Mouse (Mus musculus): ENCODE measurements around the gene Ninj2. TPM values are rescaled to one million over a fixed set of nuclear protein-coding genes. Genes with fewer than 3 reads are reported as not detected.
A peak's percentile ranks its signal among the peaks of the same experiment; 100 is the strongest.

Gene Ninj2
- polyA plus RNA-seq, 1 experiment from 2014 or later = not detected

DNA sequence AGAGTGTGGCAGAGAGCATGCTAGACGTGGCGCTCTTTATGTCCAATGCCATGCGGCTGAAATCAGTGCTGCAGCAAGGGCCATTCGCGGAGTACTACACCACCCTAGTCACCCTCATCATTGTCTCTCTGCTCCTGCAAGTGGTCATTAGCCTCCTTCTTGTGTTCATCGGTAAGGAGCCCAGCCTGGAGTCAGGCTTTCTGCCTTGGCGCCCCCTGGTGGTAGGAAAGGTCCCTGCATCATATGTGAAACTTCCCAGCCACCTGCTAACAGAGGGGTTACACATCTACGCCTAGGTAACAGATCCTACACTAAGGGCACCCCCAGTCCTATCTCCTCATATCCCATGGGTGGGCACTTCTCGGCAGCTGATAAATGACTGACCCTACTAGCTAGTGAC is 104.8 kb downstream of the Ninj2 start:
- H3K4me3 ChIP-seq (ENCODE audit: low read depth, low read length) = no peak overlapping the region
- peak; percentile 19; the same call in 1 of the 2 replicates for ATAC-seq (replicated peaks; ENCODE audit: low FRiP score)
- no peaks in the 10 kb centered on the region for H3K9me3 ChIP-seq (ENCODE audit: control insufficient read depth, low read length)
- WGBS = 34% methylated on average over 9 of the region's 9 CpGs
- no peak overlapping the region for H3K9ac ChIP-seq (ENCODE audit: low read length)
- no peaks in the 10 kb centered on the region for H3K36me3 ChIP-seq (ENCODE audit: control insufficient read depth, insufficient read depth, low read length)
- H3K27ac ChIP-seq (ENCODE audit: low read depth, low read length) = no peak overlapping the region
- H3K4me1 ChIP-seq (replicated peaks; ENCODE audit: control insufficient read depth, insufficient read depth, low read length) = peaks cover 7% of the 10 kb centered on the region; the same call in 1 of the 2 replicates
- DNase-seq (ENCODE audit: low spot score) = peak; percentile 85
- H3K4me2 ChIP-seq (ENCODE audit: low read depth, low read length, severe bottlenecking) = no peak overlapping the region
- H3K27me3 ChIP-seq (ENCODE audit: control insufficient read depth, insufficient read depth, low read length) = no peaks in the 10 kb centered on the region

GRCm38 (mm10) chr6:120199638-120200394 is 106.7 kb downstream of the Ninj2 start:
- 17% methylated on average over 10 of the region's 10 CpGs for WGBS
- Histone ChIP-seq H3K27ac (ENCODE audit: low read depth, low read length) (peak overlapping the region; percentile 32; the same call in 1 of the 2 replicates), H3K36me3 (ENCODE audit: control insufficient read depth, insufficient read depth, low read length) (no peaks in the 10 kb centered on the region)

DNA sequence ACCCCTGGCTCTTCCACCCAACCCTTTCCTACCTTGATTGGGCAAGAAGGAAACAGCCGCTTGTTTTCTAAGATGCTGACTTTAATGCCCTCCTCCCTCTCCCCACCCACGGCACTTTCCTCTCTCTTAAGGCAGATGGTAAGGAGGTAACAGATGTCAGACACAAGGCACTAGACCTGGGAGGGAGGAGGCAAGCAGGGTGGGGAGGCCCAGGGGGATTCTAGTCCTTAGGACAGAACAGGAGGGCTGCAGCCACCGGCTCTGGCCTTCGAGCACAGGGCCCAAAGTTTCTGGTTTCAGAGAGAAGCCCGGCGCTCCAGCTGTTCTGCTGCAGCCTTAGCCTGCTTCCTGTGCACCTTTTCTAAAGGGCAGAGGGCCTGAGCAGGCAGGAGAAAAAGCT is 108.8 kb downstream of the Ninj2 start:
- no peak for ATAC-seq (replicated peaks; ENCODE audit: low FRiP score)
- no peak overlapping the region for H3K9ac ChIP-seq (ENCODE audit: low read length)

More at GRCm38 (mm10) chr6:120199638-120200394, 106.7 kb downstream of the Ninj2 start:
- Histone ChIP-seq H3K4me1 (replicated peaks; ENCODE audit: control insufficient read depth, insufficient read depth, low read length) (peaks cover 7% of the 10 kb centered on the region; the same call in 1 of the 2 replicates), H3K4me2 (ENCODE audit: low read depth, low read length, severe bottlenecking) (no peak overlapping the region), H3K9me3 (ENCODE audit: control insufficient read depth, low read length) (no peaks in the 10 kb centered on the region), H3K27me3 (ENCODE audit: control insufficient read depth, insufficient read depth, low read length) (no peaks in the 10 kb centered on the region), H3K4me3 (ENCODE audit: low read depth, low read length) (no peak overlapping the region), H3K9ac (ENCODE audit: low read length) (no peak overlapping the region)
- peak; percentile 75 for DNase-seq (ENCODE audit: low spot score)
- ATAC-seq (replicated peaks; ENCODE audit: low FRiP score) = peak; percentile 61; the same call in 1 of the 2 replicates

GRCm38 (mm10) chr6:120202406-120202805 is 109.3 kb downstream of the Ninj2 start:
- Histone ChIP-seq H3K36me3 (ENCODE audit: control insufficient read depth, insufficient read depth, low read length) (no peaks in the 10 kb centered on the region), H3K27ac (ENCODE audit: low read depth, low read length) (no peak overlapping the region), H3K4me2 (ENCODE audit: low read depth, low read length, severe bottlenecking) (no peak overlapping the region), H3K27me3 (ENCODE audit: control insufficient read depth, insufficient read depth, low read length) (no peaks in the 10 kb centered on the region), H3K4me1 (replicated peaks; ENCODE audit: control insufficient read depth, insufficient read depth, low read length) (peaks cover 7% of the 10 kb centered on the region; the same call in 1 of the 2 replicates), H3K9ac (ENCODE audit: low read length) (no peak overlapping the region; the same call in 1 of the 2 replicates), H3K9me3 (ENCODE audit: control insufficient read depth, low read length) (no peaks in the 10 kb centered on the region), H3K4me3 (ENCODE audit: low read depth, low read length) (no peak overlapping the region)
- DNase-seq (ENCODE audit: low spot score) (no peak), ATAC-seq (replicated peaks; ENCODE audit: low FRiP score) (peak; percentile 31)
- WGBS = 59% methylated on average over 8 of the region's 8 CpGs

More for the DNA sequence above, 108.8 kb downstream of the Ninj2 start:
- Histone ChIP-seq H3K36me3 (ENCODE audit: control insufficient read depth, insufficient read depth, low read length) (no peaks in the 10 kb centered on the region), H3K4me2 (ENCODE audit: low read depth, low read length, severe bottlenecking) (no peak overlapping the region), H3K27me3 (ENCODE audit: control insufficient read depth, insufficient read depth, low read length) (no peaks in the 10 kb centered on the region), H3K9me3 (ENCODE audit: control insufficient read depth, low read length) (no peaks in the 10 kb centered on the region), H3K4me1 (replicated peaks; ENCODE audit: control insufficient read depth, insufficient read depth, low read length) (peaks cover 7% of the 10 kb centered on the region; the same call in 1 of the 2 replicates), H3K27ac (ENCODE audit: low read depth, low read length) (no peak overlapping the region), H3K4me3 (ENCODE audit: low read depth, low read length) (no peak overlapping the region)
- DNase-seq (ENCODE audit: low spot score) = no peak
- WGBS = 54% methylated on average over 6 of the region's 6 CpGs

- H3K9me3 ChIP-seq (ENCODE audit: control insufficient read depth, low read length) = no peaks in the 10 kb centered on the region
- H3K36me3 ChIP-seq (ENCODE audit: control insufficient read depth, insufficient read depth, low read length) = no peaks in the 10 kb centered on the region
- peaks cover 7% of the 10 kb centered on the region; the same call in 1 of the 2 replicates for H3K4me1 ChIP-seq (replicated peaks; ENCODE audit: control insufficient read depth, insufficient read depth, low read length)
- no peak overlapping the region for H3K27ac ChIP-seq (ENCODE audit: low read depth, low read length)
- WGBS = 93% methylated on average over 5 of the region's 5 CpGs
- no peak for DNase-seq (ENCODE audit: low spot score)
- no peaks in the 10 kb centered on the region for H3K27me3 ChIP-seq (ENCODE audit: control insufficient read depth, insufficient read depth, low read length)
- H3K4me3 ChIP-seq (ENCODE audit: low read depth, low read length) = no peak overlapping the region
- H3K9ac ChIP-seq (ENCODE audit: low read length) = no peak overlapping the region
- ATAC-seq (replicated peaks; ENCODE audit: low FRiP score) = no peak
- no peak overlapping the region for H3K4me2 ChIP-seq (ENCODE audit: low read depth, low read length, severe bottlenecking)
Measured at GRCm38 (mm10) chr6:120206586-120206985, 113.4 kb downstream of the Ninj2 start.

DNA sequence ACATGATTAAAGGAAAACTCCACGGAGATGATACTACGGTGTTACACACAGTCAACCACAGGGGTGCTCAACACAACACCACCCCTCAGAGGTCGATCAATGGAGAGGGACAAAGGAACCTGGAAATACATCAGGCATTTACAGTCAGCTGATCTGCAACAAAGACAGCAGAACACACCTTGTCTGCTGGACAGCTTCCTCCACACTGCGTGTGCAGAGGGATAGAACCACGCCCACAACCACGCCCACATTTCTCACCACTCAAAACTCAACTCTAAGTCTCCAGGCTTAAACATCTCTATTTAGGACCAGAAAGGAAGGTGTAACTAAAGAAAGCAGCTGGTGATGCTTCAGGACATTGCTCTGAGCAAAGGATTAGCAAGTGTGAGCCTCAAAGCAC is 118.4 kb downstream of the Ninj2 start:
- no peaks in the 10 kb centered on the region for H3K4me1 ChIP-seq (replicated peaks; ENCODE audit: control insufficient read depth, insufficient read depth, low read length)
- no peaks in the 10 kb centered on the region for H3K36me3 ChIP-seq (ENCODE audit: control insufficient read depth, insufficient read depth, low read length)
- H3K4me2 ChIP-seq (ENCODE audit: low read depth, low read length, severe bottlenecking) = no peak overlapping the region
- H3K27me3 ChIP-seq (ENCODE audit: control insufficient read depth, insufficient read depth, low read length) = no peaks in the 10 kb centered on the region
- DNase-seq (ENCODE audit: low spot score) = no peak
- 87% methylated on average over 6 of the region's 6 CpGs for WGBS
- no peak overlapping the region for H3K4me3 ChIP-seq (ENCODE audit: low read depth, low read length)
- no peak overlapping the region for H3K27ac ChIP-seq (ENCODE audit: low read depth, low read length)
- ATAC-seq (replicated peaks; ENCODE audit: low FRiP score) = no peak
- H3K9ac ChIP-seq (ENCODE audit: low read length) = no peak overlapping the region
- H3K9me3 ChIP-seq (ENCODE audit: control insufficient read depth, low read length) = no peaks in the 10 kb centered on the region

- no peaks in the 10 kb centered on the region for H3K36me3 ChIP-seq (ENCODE audit: control insufficient read depth, insufficient read depth, low read length)
- no peaks in the 10 kb centered on the region for H3K9me3 ChIP-seq (ENCODE audit: control insufficient read depth, low read length)
- H3K4me3 ChIP-seq (ENCODE audit: low read depth, low read length) = no peak overlapping the region
- 94% methylated on average over 1 of the region's 1 CpGs for WGBS
- H3K9ac ChIP-seq (ENCODE audit: low read length) = no peak overlapping the region
- H3K4me1 ChIP-seq (replicated peaks; ENCODE audit: control insufficient read depth, insufficient read depth, low read length) = no peaks in the 10 kb centered on the region
- ATAC-seq (replicated peaks; ENCODE audit: low FRiP score) (no peak), DNase-seq (ENCODE audit: low spot score) (no peak)
- H3K27ac ChIP-seq (ENCODE audit: low read depth, low read length) = no peak overlapping the region
- H3K27me3 ChIP-seq (ENCODE audit: control insufficient read depth, insufficient read depth, low read length) = no peaks in the 10 kb centered on the region
- H3K4me2 ChIP-seq (ENCODE audit: low read depth, low read length, severe bottlenecking) = no peak overlapping the region
Measured at GRCm38 (mm10) chr6:120216702-120217101, 123.6 kb downstream of the Ninj2 start.

DNA sequence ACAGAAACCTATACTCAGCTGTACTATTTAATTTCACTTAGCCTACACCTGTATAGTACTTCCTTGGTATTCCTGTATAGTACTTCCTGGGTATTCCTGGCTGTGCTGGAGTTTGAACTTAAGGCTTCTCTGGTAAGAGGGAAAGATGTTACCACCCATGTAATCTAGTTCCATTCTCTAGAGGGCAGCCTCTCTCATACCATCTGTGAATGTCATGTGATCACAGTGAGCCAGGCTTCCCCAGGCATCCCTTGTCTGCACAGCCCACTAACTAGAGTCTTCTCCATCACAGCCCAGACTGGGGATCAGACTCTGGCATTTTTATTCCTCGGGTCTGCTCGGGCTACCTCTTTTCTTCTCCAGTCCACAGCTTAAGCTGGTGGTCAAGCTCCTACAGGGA is 126.1 kb downstream of the Ninj2 start:
- no peak for ATAC-seq (replicated peaks; ENCODE audit: low FRiP score)
- Histone ChIP-seq H3K27ac (ENCODE audit: low read depth, low read length) (no peak overlapping the region), H3K27me3 (ENCODE audit: control insufficient read depth, insufficient read depth, low read length) (no peaks in the 10 kb centered on the region), H3K4me1 (replicated peaks; ENCODE audit: control insufficient read depth, insufficient read depth, low read length) (no peaks in the 10 kb centered on the region), H3K36me3 (ENCODE audit: control insufficient read depth, insufficient read depth, low read length) (no peaks in the 10 kb centered on the region), H3K9ac (ENCODE audit: low read length) (no peak overlapping the region), H3K9me3 (ENCODE audit: control insufficient read depth, low read length) (no peaks in the 10 kb centered on the region), H3K4me3 (ENCODE audit: low read depth, low read length) (no peak overlapping the region), H3K4me2 (ENCODE audit: low read depth, low read length, severe bottlenecking) (no peak overlapping the region)
- DNase-seq (ENCODE audit: low spot score) = no peak
- 86% methylated on average over 2 of the region's 2 CpGs for WGBS

GRCm38 (mm10) chr6:120222669-120223068 is 129.5 kb downstream of the Ninj2 start:
- Histone ChIP-seq H3K9me3 (ENCODE audit: control insufficient read depth, low read length) (no peaks in the 10 kb centered on the region), H3K27ac (ENCODE audit: low read depth, low read length) (no peak overlapping the region), H3K27me3 (ENCODE audit: control insufficient read depth, insufficient read depth, low read length) (no peaks in the 10 kb centered on the region), H3K9ac (ENCODE audit: low read length) (no peak overlapping the region), H3K36me3 (ENCODE audit: control insufficient read depth, insufficient read depth, low read length) (no peaks in the 10 kb centered on the region), H3K4me2 (ENCODE audit: low read depth, low read length, severe bottlenecking) (no peak overlapping the region), H3K4me3 (ENCODE audit: low read depth, low read length) (no peak overlapping the region), H3K4me1 (replicated peaks; ENCODE audit: control insufficient read depth, insufficient read depth, low read length) (no peaks in the 10 kb centered on the region)
- 26% methylated on average over 6 of the region's 6 CpGs for WGBS
- ATAC-seq (replicated peaks; ENCODE audit: low FRiP score) (no peak), DNase-seq (ENCODE audit: low spot score) (no peak)
